8 mouse cellular contexts compared by ENCODE assay signal in the genomic region with DNA sequence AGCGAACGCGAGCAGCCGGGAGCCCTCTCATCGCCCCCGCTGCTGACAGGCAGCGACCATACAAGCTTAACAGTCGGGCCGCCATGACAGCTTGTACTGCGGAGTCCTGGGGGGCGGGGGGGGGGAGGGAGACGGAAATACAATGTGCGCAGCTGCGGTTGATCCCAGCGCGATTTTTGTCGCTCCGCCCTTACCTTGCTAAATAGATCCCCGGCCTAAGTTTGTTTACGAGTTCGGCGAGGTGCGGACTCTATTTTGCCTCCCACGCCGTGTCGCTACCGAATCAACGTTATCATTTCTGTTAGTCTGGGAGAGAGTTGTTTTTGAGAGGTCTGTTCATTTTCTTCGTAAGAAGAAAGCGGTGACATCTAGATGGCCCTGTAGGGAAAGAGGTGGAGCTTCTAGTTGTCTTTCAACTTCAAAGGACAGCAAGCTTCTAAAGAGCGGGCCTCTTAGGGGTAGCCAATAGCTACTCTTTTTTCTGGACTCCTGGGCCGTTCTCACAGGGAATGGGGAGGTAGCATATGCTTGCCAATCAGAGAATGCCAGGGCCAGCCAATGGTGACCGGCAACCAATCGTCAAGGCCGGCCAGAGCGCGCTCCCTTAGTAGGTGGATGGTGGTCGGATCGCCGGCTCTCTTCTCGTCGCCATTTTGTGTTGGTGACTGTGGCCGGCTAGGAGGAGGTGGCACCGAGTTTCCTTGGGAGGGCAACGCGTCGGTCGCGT. TPM values are rescaled to one million over a fixed set of nuclear protein-coding genes. Genes with fewer than 3 reads are reported as not detected.
DNase-seq lines count a peak whose midpoint lies in the region; ATAC-seq and TF ChIP-seq lines count a peak whose summit lies in the region.

Gene Rbm10, plus strand, starts transcription at position 328 of the 727 bp plus-strand sequence.
Gene Ndufb11, minus strand, starts transcription at position 444 of the 727 bp plus-strand sequence.

- WGBS in embryonic facial prominence, embryonic 14.5 days: 23% methylated on average over 42 of the region's 49 CpGs
- 12% methylated on average over 49 of the region's 49 CpGs for WGBS in heart, adult 2 months
- 12% methylated on average over 48 of the region's 49 CpGs for WGBS in limb, embryonic 13.5 days
- WGBS in midbrain, embryonic 16.5 days: 18% methylated on average over 46 of the region's 49 CpGs

- peak within 1 kb of the TSS; percentile 71 for H3K9ac ChIP-seq in embryonic facial prominence, embryonic 14.5 days (ENCODE audit: low read depth, low read length)
- H3K9ac ChIP-seq in heart, adult 2 months (ENCODE audit: low read depth, low read length): peak within 1 kb of the TSS; percentile 100
- peak within 1 kb of the TSS; percentile 75 for H3K9ac ChIP-seq in limb, embryonic 13.5 days
- peak within 1 kb of the TSS; percentile 75 for H3K9ac ChIP-seq in midbrain, embryonic 16.5 days (ENCODE audit: low read depth, low read length)

- no peak for TF ChIP-seq CTCF in heart, adult 2 months (IDR thresholded peaks at IDR 0.05)

- peak within 1 kb of the TSS; percentile 59 for H3K4me3 ChIP-seq in embryonic facial prominence, embryonic 14.5 days (ENCODE audit: low read depth, low read length)
- peak within 1 kb of the TSS; percentile 57 for H3K4me3 ChIP-seq in heart, adult 2 months
- peak within 1 kb of the TSS; percentile 60 for H3K4me3 ChIP-seq in limb, embryonic 13.5 days
- H3K4me3 ChIP-seq in midbrain, embryonic 16.5 days (ENCODE audit: low read depth, low read length): peak within 1 kb of the TSS; percentile 56

- TF ChIP-seq POLR2A in heart, adult 2 months (IDR thresholded peaks at IDR 0.05; ENCODE audit: insufficient read depth, low read depth, low read length): peak; percentile 59

- H3K9me3 ChIP-seq in embryonic facial prominence, embryonic 14.5 days (ENCODE audit: control insufficient read depth, low read length): no peaks in the 10 kb centered on the region
- H3K9me3 ChIP-seq in limb, embryonic 13.5 days: no peaks in the 10 kb centered on the region
- H3K9me3 ChIP-seq in midbrain, embryonic 16.5 days (replicated peaks; ENCODE audit: control insufficient read depth, low read length, poor library complexity, severe bottlenecking): no peaks in the 10 kb centered on the region

- no peaks in the 10 kb centered on the region for H3K27me3 ChIP-seq in embryonic facial prominence, embryonic 14.5 days (replicated peaks; ENCODE audit: control insufficient read depth, insufficient read depth, low read length)
- H3K27me3 ChIP-seq in heart, adult 2 months (ENCODE audit: control insufficient read depth, insufficient read depth, low read length): no peaks in the 10 kb centered on the region
- H3K27me3 ChIP-seq in limb, embryonic 13.5 days: no peaks in the 10 kb centered on the region
- H3K27me3 ChIP-seq in midbrain, embryonic 16.5 days (ENCODE audit: control insufficient read depth, insufficient read depth, low read depth, low read length): no peaks in the 10 kb centered on the region

- peak; percentile 89 for DNase-seq in 3T3-L1 (ENCODE audit: low read depth, low spot score)
- DNase-seq in adrenal gland, postnatal 4 days (ENCODE audit: low spot score in 2 of 2): peak; percentile 36 to 46
- peak; percentile 91 for DNase-seq in embryonic facial prominence, embryonic 14.5 days (ENCODE audit: low spot score)
- DNase-seq in heart, adult 2 months: peak; percentile 81 to 88
- peak; percentile 86 to 88 for DNase-seq in kidney, adult 8-10 months
- DNase-seq in spleen, postnatal 10 days (ENCODE audit: low spot score in 2 of 2): peak; percentile 73 to 83

- H3K4me2 ChIP-seq in embryonic facial prominence, embryonic 14.5 days (ENCODE audit: low read depth, low read length): peak within 1 kb of the TSS; percentile 68
- H3K4me2 ChIP-seq in limb, embryonic 13.5 days (replicated peaks): peak within 1 kb of the TSS; percentile 66
- H3K4me2 ChIP-seq in midbrain, embryonic 16.5 days (ENCODE audit: low read length): peak within 1 kb of the TSS; percentile 68

- H3K4me1 ChIP-seq in embryonic facial prominence, embryonic 14.5 days (ENCODE audit: control insufficient read depth, insufficient read depth, low read length): no peaks in the 10 kb centered on the region
- no peaks in the 10 kb centered on the region; the same call in 1 of the 2 replicates for H3K4me1 ChIP-seq in heart, adult 2 months (ENCODE audit: control insufficient read depth, insufficient read depth, low read length)
- H3K4me1 ChIP-seq in limb, embryonic 13.5 days: peaks cover 8% of the 10 kb centered on the region; the same call in 1 of the 2 replicates
- H3K4me1 ChIP-seq in midbrain, embryonic 16.5 days (ENCODE audit: control insufficient read depth, insufficient read depth, low read length): peaks cover 15% of the 10 kb centered on the region

- TF ChIP-seq EP300 in heart, adult 2 months (IDR thresholded peaks at IDR 0.05; ENCODE audit: insufficient read depth, low read depth, low read length): 0 out of 2 replicates have a peak, but pooled peaks have one; percentile 6

- ATAC-seq in embryonic facial prominence, embryonic 14.5 days (ENCODE audit: low read depth): peak; percentile 98
- peak; percentile 96 for ATAC-seq in limb, embryonic 13.5 days (ENCODE audit: low FRiP score, low read depth)
- ATAC-seq in midbrain, embryonic 16.5 days: peak; percentile 98

- H3K27ac ChIP-seq in embryonic facial prominence, embryonic 14.5 days (replicated peaks; ENCODE audit: low read depth, low read length): peak within 1 kb of the TSS; percentile 89
- H3K27ac ChIP-seq in heart, adult 2 months: peak within 1 kb of the TSS; percentile 92
- H3K27ac ChIP-seq in limb, embryonic 13.5 days: peak within 1 kb of the TSS; percentile 80; the same call in 1 of the 2 replicates
- H3K27ac ChIP-seq in midbrain, embryonic 16.5 days (ENCODE audit: low read length): peak within 1 kb of the TSS; percentile 90

- peaks cover 23% of the 10 kb centered on the region; the same call in 1 of the 2 replicates for H3K36me3 ChIP-seq in embryonic facial prominence, embryonic 14.5 days (ENCODE audit: control insufficient read depth, insufficient read depth, low read length)
- H3K36me3 ChIP-seq in heart, adult 2 months (ENCODE audit: control insufficient read depth, insufficient read depth, low read length): peaks cover 2% of the 10 kb centered on the region; the same call in 1 of the 2 replicates
- H3K36me3 ChIP-seq in limb, embryonic 13.5 days: peaks cover 17% of the 10 kb centered on the region
- no peaks in the 10 kb centered on the region for H3K36me3 ChIP-seq in midbrain, embryonic 16.5 days (ENCODE audit: control insufficient read depth, insufficient read depth, low read length)

- intact Hi-C loops in heart, adult 2 months (cut with DNase I): loop anchor here (5.0 kb wide), 1 partner anchor 45 kb away; no protein-coding TSS in a partner anchor

- no peaks in the 10 kb centered on the region for H3K79me2 ChIP-seq in heart, adult 2 months (replicated peaks; ENCODE audit: control insufficient read depth, insufficient read depth, low read length)

RNA-seq across cellular contexts. Expression of gene Rbm10, which starts in this region (rescaled TPM):
- 10 to 100 TPM; 34.5 to 39.9 TPM for total RNA-seq in adrenal gland, postnatal 4 days (2021)
- 43.5 and 51.3 TPM in 2 replicates for polyA plus RNA-seq in embryonic facial prominence, embryonic 14.5 days (2014; fragmentation: Nextera tagmentation; extraction: Ambion mirVana)
- 10 to 100 TPM; 18.9 to 19.3 TPM for total RNA-seq in heart, adult 2 months (2021)
- polyA plus RNA-seq in heart, adult 2 months (2012; rRNA removed): 22.3 and 31.5 TPM in 2 replicates
- 72.7 and 73.9 TPM in 2 replicates for polyA plus RNA-seq in limb, embryonic 13.5 days (2015; fragmentation: Nextera tagmentation; extraction: Ambion mirVana)
- 48.2 and 55.3 TPM in 2 replicates for polyA plus RNA-seq in midbrain, embryonic 16.5 days (2015; fragmentation: Nextera tagmentation; extraction: Ambion mirVana)

RNA-seq across cellular contexts. Expression of gene Ndufb11, which starts in this region (rescaled TPM):
- 100 to 1,000 TPM; 271 to 272 TPM for total RNA-seq in adrenal gland, postnatal 4 days (2021)
- polyA plus RNA-seq in embryonic facial prominence, embryonic 14.5 days (2014; fragmentation: Nextera tagmentation; extraction: Ambion mirVana): 259 and 273 TPM in 2 replicates
- 100 to 1,000 TPM; 627 to 694 TPM for total RNA-seq in heart, adult 2 months (2021)
- polyA plus RNA-seq in heart, adult 2 months (2012; rRNA removed): 486 and 615 TPM in 2 replicates
- 207 and 219 TPM in 2 replicates for polyA plus RNA-seq in limb, embryonic 13.5 days (2015; fragmentation: Nextera tagmentation; extraction: Ambion mirVana)
- polyA plus RNA-seq in midbrain, embryonic 16.5 days (2015; fragmentation: Nextera tagmentation; extraction: Ambion mirVana): 209 TPM in 2 replicates

Comparison
In these comparisons a context has a peak if more than half of its experiments do, and no peak if none do; other contexts are left out.
1. Peak in every context shown above with its lines: DNase-seq, ATAC-seq, H3K4me3 ChIP-seq and H3K27ac ChIP-seq.
2. DNase-seq: peak in every context shown above with its lines; median percentile 91 in embryonic facial prominence, embryonic 14.5 days; 89 in 3T3-L1; 87 in kidney, adult 8-10 months; 84 in heart, adult 2 months; 78 in spleen, postnatal 10 days; 41 in adrenal gland, postnatal 4 days.